Mouse (Mus musculus): Measurements from ENCODE around the gene Fry. TPM values are rescaled to one million over a fixed set of nuclear protein-coding genes. Genes with fewer than 3 reads are reported as not detected.
A peak's percentile ranks its signal among the peaks of the same experiment; 100 is the strongest.

The Fry gene
- polyA plus RNA-seq, 1 experiment: 28.4 TPM

DNA sequence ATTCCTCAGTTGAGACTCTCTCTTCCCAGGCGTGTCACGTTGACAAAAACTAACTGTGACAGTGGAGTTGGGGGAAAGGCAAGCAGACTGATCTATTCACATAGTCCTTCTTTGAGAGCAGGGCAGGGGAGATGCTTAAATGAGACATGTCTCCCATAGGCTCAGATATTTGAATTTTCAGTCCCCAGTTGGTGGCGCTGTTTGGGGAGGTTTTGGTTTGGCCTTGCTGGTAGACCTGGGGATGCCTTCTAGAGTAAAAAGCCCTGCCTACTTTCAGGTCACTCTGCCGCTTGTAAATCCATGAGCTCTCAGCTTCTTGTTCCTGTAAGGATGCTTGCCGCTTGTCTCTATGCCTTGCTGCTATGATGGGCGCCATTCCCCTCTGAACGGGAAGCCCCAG lies 163.6 kb downstream of the Fry start:
- Histone ChIP-seq H3K27me3 (ENCODE audit: control insufficient read depth, insufficient read depth, low read length, poor library complexity, severe bottlenecking) (no peaks in the 10 kb centered on the region), H3K9ac (ENCODE audit: low read depth, poor library complexity, severe bottlenecking) (no peak overlapping the region), H3K4me3 (ENCODE audit: low read depth, low read length) (no peak overlapping the region), H3K27ac (ENCODE audit: insufficient read depth, low read length) (no peak overlapping the region), H3K4me1 (ENCODE audit: control insufficient read depth, insufficient read depth, low read length) (no peaks in the 10 kb centered on the region), H3K36me3 (ENCODE audit: control insufficient read depth, insufficient read depth, low read length, poor library complexity, severe bottlenecking) (no peaks in the 10 kb centered on the region), H3K9me3 (replicated peaks; ENCODE audit: control insufficient read depth, insufficient read depth, low read length, poor library complexity, severe bottlenecking) (no peaks in the 10 kb centered on the region)
- TF ChIP-seq CTCF (IDR thresholded peaks at IDR 0.05; ENCODE audit: low read depth, low read length) (peak; percentile 17), POLR2A (IDR thresholded peaks at IDR 0.05; ENCODE audit: insufficient read depth, low read length) (no peak), EP300 (IDR thresholded peaks at IDR 0.05; ENCODE audit: insufficient read depth, low read depth, low read length) (no peak)

DNA sequence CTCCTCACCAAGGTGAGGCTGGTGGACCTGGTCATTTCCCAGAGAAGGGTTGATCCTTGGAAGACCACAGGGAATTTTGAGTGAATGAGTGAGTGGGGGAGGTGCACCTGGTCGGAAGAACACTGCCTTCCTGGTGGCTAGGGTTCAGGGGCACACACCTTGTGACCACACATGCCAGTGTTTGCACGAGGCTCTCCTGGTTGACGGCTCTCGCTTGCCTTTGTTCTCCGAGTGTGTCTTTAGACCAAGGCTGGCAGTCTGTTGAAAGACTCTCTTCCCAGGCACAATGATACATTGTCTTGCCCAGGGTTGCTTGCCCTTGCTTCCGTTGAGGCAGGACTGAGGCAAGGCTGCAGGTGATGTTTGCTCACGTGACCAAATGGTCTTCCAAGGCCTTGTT lies 169.5 kb downstream of the Fry start:
- no peaks in the 10 kb centered on the region for H3K9me3 ChIP-seq (replicated peaks; ENCODE audit: control insufficient read depth, insufficient read depth, low read length, poor library complexity, severe bottlenecking)
- H3K4me1 ChIP-seq (ENCODE audit: control insufficient read depth, insufficient read depth, low read length): no peaks in the 10 kb centered on the region
- H3K27ac ChIP-seq (ENCODE audit: insufficient read depth, low read length): no peak overlapping the region
- no peaks in the 10 kb centered on the region for H3K27me3 ChIP-seq (ENCODE audit: control insufficient read depth, insufficient read depth, low read length, poor library complexity, severe bottlenecking)
- TF ChIP-seq CTCF (IDR thresholded peaks at IDR 0.05; ENCODE audit: low read depth, low read length) (no peak), POLR2A (IDR thresholded peaks at IDR 0.05; ENCODE audit: insufficient read depth, low read length) (no peak), EP300 (IDR thresholded peaks at IDR 0.05; ENCODE audit: insufficient read depth, low read depth, low read length) (no peak)
- no peaks in the 10 kb centered on the region for H3K36me3 ChIP-seq (ENCODE audit: control insufficient read depth, insufficient read depth, low read length, poor library complexity, severe bottlenecking)
- no peak overlapping the region for H3K4me3 ChIP-seq (ENCODE audit: low read depth, low read length)
- no peak overlapping the region for H3K9ac ChIP-seq (ENCODE audit: low read depth, poor library complexity, severe bottlenecking)

DNA sequence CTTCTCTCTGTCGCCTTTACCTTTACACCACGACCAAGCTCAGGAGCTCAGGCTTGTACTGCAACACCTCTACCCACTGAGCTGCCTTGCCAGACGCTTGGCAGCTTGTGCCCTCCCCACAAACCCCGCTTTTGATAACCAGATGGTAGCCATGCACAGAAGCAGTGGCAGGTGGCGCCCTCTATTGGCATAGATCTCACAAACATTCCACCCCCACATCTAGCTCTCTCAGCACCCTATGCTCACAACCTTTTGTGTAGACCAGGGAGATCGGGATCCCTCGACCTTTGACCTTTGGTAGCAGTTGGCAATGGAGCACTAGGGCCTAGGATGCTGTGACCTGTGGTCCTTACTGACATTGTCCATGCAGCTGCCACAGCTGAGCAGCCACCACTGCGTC lies 171.2 kb downstream of the Fry start:
- H3K36me3 ChIP-seq (ENCODE audit: control insufficient read depth, insufficient read depth, low read length, poor library complexity, severe bottlenecking): no peaks in the 10 kb centered on the region
- TF ChIP-seq POLR2A (IDR thresholded peaks at IDR 0.05; ENCODE audit: insufficient read depth, low read length) (no peak), EP300 (IDR thresholded peaks at IDR 0.05; ENCODE audit: insufficient read depth, low read depth, low read length) (no peak), CTCF (IDR thresholded peaks at IDR 0.05; ENCODE audit: low read depth, low read length) (peak; percentile 62)
- H3K27me3 ChIP-seq (ENCODE audit: control insufficient read depth, insufficient read depth, low read length, poor library complexity, severe bottlenecking): no peaks in the 10 kb centered on the region
- no peaks in the 10 kb centered on the region for H3K4me1 ChIP-seq (ENCODE audit: control insufficient read depth, insufficient read depth, low read length)
- no peak overlapping the region for H3K4me3 ChIP-seq (ENCODE audit: low read depth, low read length)
- H3K9me3 ChIP-seq (replicated peaks; ENCODE audit: control insufficient read depth, insufficient read depth, low read length, poor library complexity, severe bottlenecking): no peaks in the 10 kb centered on the region
- H3K27ac ChIP-seq (ENCODE audit: insufficient read depth, low read length): no peak overlapping the region
- no peak overlapping the region for H3K9ac ChIP-seq (ENCODE audit: low read depth, poor library complexity, severe bottlenecking)

DNA sequence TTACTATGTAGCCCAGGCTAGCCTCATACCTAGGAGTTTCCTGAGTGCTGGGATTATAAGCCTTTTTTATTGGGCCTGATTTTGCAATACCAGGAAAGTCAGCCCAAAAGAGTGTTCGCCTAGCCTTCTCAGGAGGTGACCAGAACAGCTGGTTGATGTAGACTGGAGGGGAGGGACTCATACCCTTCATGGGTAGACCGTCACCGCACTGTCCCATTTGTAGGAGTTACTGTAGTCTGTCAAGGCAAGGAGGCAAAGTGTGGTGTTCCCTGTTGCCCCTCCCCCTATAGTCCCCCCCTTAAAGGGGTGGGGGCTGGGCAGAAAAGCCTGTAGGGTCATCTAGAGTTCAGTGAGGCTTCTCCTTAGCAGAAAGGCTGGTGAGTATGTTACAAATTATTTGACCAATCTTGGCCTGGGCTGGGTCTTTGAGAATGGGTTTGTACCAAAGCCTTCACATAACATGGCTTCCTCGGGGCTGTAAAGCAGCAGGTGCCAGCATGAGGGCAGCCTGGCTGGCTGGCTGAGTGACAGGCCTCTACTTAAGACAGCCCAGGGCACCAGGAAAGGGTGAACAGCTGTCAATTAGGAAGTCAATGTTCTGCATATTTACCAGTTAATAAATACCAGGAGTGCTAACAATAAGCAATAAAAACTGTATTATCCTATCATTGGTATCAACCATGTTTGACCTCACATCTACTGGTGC lies 172.2 kb downstream of the Fry start:
- no peaks in the 10 kb centered on the region for H3K27me3 ChIP-seq (ENCODE audit: control insufficient read depth, insufficient read depth, low read length, poor library complexity, severe bottlenecking)
- no peak overlapping the region for H3K9ac ChIP-seq (ENCODE audit: low read depth, poor library complexity, severe bottlenecking)
- H3K36me3 ChIP-seq (ENCODE audit: control insufficient read depth, insufficient read depth, low read length, poor library complexity, severe bottlenecking): no peaks in the 10 kb centered on the region
- H3K4me1 ChIP-seq (ENCODE audit: control insufficient read depth, insufficient read depth, low read length): no peaks in the 10 kb centered on the region
- no peaks in the 10 kb centered on the region for H3K9me3 ChIP-seq (replicated peaks; ENCODE audit: control insufficient read depth, insufficient read depth, low read length, poor library complexity, severe bottlenecking)
- TF ChIP-seq POLR2A (IDR thresholded peaks at IDR 0.05; ENCODE audit: insufficient read depth, low read length) (no peak), EP300 (IDR thresholded peaks at IDR 0.05; ENCODE audit: insufficient read depth, low read depth, low read length) (no peak), CTCF (IDR thresholded peaks at IDR 0.05; ENCODE audit: low read depth, low read length) (no peak)
- H3K27ac ChIP-seq (ENCODE audit: insufficient read depth, low read length): no peak overlapping the region
- H3K4me3 ChIP-seq (ENCODE audit: low read depth, low read length): no peak overlapping the region

DNA sequence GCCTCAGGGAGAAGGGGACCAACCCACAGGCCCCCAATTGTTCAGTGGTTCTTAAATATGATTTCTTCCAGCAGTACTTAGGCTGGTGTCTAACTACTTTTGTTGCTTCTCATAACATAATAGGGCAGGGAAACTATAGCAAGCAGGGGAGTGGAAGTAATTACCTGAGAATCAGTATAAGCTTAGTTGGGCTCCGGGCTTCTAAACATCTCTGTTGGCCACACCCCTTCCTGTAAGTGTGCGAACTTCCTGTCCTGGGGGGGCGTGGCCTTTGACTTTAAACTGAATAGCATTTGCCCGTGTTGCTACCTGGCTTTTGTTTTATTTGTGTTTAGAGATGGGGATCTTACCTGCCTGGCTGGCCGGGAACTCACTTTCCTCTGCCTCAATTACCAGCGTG lies 172.8 kb downstream of the Fry start:
- H3K9ac ChIP-seq (ENCODE audit: low read depth, poor library complexity, severe bottlenecking): no peak overlapping the region
- TF ChIP-seq POLR2A (IDR thresholded peaks at IDR 0.05; ENCODE audit: insufficient read depth, low read length): no peak
- no peak for TF ChIP-seq CTCF (IDR thresholded peaks at IDR 0.05; ENCODE audit: low read depth, low read length)
- TF ChIP-seq EP300 (IDR thresholded peaks at IDR 0.05; ENCODE audit: insufficient read depth, low read depth, low read length): no peak
- H3K27ac ChIP-seq (ENCODE audit: insufficient read depth, low read length): no peak overlapping the region
- no peaks in the 10 kb centered on the region for H3K27me3 ChIP-seq (ENCODE audit: control insufficient read depth, insufficient read depth, low read length, poor library complexity, severe bottlenecking)
- no peak overlapping the region for H3K4me3 ChIP-seq (ENCODE audit: low read depth, low read length)
- no peaks in the 10 kb centered on the region for H3K4me1 ChIP-seq (ENCODE audit: control insufficient read depth, insufficient read depth, low read length)
- no peaks in the 10 kb centered on the region for H3K9me3 ChIP-seq (replicated peaks; ENCODE audit: control insufficient read depth, insufficient read depth, low read length, poor library complexity, severe bottlenecking)
- no peaks in the 10 kb centered on the region for H3K36me3 ChIP-seq (ENCODE audit: control insufficient read depth, insufficient read depth, low read length, poor library complexity, severe bottlenecking)

DNA sequence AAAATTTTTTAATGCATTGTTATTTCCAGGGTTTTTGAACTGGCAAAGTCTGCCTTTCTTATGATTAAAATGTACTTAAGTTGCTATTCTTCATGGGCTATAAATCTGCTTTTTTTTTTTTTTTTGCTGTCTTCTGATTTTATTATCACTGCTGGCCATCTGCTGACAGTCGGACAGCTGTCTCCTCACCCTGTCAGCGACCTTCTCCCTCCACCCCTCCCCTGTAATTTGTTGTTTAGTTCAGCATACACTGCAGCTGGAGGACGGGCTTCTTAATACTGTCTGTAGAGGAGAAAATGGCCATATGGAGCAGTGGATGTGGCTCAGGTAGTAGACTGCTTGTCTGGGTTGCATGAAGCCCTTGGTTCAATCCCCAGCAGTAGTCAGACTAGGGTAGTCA lies 173.7 kb downstream of the Fry start:
- H3K9me3 ChIP-seq (replicated peaks; ENCODE audit: control insufficient read depth, insufficient read depth, low read length, poor library complexity, severe bottlenecking): no peaks in the 10 kb centered on the region; the same call in 1 of the 2 replicates
- no peak overlapping the region for H3K27ac ChIP-seq (ENCODE audit: insufficient read depth, low read length)
- no peak overlapping the region for H3K4me3 ChIP-seq (ENCODE audit: low read depth, low read length)
- H3K4me1 ChIP-seq (ENCODE audit: control insufficient read depth, insufficient read depth, low read length): no peaks in the 10 kb centered on the region
- no peaks in the 10 kb centered on the region for H3K27me3 ChIP-seq (ENCODE audit: control insufficient read depth, insufficient read depth, low read length, poor library complexity, severe bottlenecking)
- TF ChIP-seq POLR2A (IDR thresholded peaks at IDR 0.05; ENCODE audit: insufficient read depth, low read length) (no peak), EP300 (IDR thresholded peaks at IDR 0.05; ENCODE audit: insufficient read depth, low read depth, low read length) (no peak), CTCF (IDR thresholded peaks at IDR 0.05; ENCODE audit: low read depth, low read length) (no peak)
- H3K36me3 ChIP-seq (ENCODE audit: control insufficient read depth, insufficient read depth, low read length, poor library complexity, severe bottlenecking): no peaks in the 10 kb centered on the region
- H3K9ac ChIP-seq (ENCODE audit: low read depth, poor library complexity, severe bottlenecking): no peak overlapping the region
